Mouse (Mus musculus): ENCODE data around the gene Olfr470.
"Not testable (repeated sequence)": the region's sequence is repeated elsewhere in the genome, so short reads cannot be mapped to it uniquely, and the experiment has no call there.

The Olfr470 gene

GRCm38 (mm10) chr7:107847390-107847789 lies at the start of gene Olfr470:
Gene Olfr470, minus strand, starts transcription at chr7:107847490.
- not testable (repeated sequence) for DNase-seq

GRCm38 (mm10) chr7:107841719-107842118 lies 5.6 kb downstream of the Olfr470 start:
- no peak for DNase-seq

GRCm38 (mm10) chr7:107825441-107825840 lies 21.8 kb downstream of the Olfr470 start, which contains the start of gene Olfr469:
Gene Olfr469, minus strand, starts transcription at chr7:107825541.
- DNase-seq: not testable (repeated sequence)

GRCm38 (mm10) chr7:107823867-107824266 lies 23.4 kb downstream of the Olfr470 start:
- DNase-seq: not testable (repeated sequence)

- no peak for DNase-seq
Measured at GRCm38 (mm10) chr7:107819442-107819841, 27.8 kb downstream of the Olfr470 start.

GRCm38 (mm10) chr7:107811963-107812362 lies 35.3 kb downstream of the Olfr470 start, which contains the start of gene Olfr467:
Gene Olfr467, plus strand, starts transcription at chr7:107812263.
- no peak for DNase-seq

GRCm38 (mm10) chr7:107802138-107802537 lies 45.2 kb downstream of the Olfr470 start:
- DNase-seq: no peak

GRCm38 (mm10) chr7:107801108-107801507 lies 46.2 kb downstream of the Olfr470 start, which contains the start of gene Ovch2:
Gene Ovch2, minus strand, starts transcription at chr7:107801208.
- no peak for DNase-seq

- no peak for DNase-seq
Measured at GRCm38 (mm10) chr7:107796500-107796899, 50.8 kb downstream of the Olfr470 start.
